Mouse (Mus musculus): ENCODE measurements around the gene Fads1.

DNA sequence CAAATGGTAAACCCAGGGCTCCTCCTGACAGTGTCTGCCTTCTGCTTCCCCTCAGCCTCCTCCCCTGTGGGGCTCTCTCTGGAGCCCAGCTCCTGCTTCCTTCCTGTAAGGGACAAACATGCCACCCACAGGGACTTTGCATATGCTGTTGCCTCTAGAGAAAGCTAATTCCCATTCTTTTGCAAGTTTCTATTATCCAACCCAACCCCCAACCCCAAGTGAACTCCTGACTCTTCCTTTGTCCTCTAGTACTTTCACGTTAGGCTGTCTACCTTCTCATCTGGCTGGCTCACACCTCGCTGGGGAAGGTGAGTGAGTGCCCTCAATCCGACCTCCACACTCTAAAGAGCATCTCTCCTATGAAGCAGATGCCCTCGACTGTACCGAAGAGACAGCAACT is 49.2 kb downstream of the Fads1 start:
- TF ChIP-seq CTCF (IDR thresholded peaks at IDR 0.05), result no peak
- TF ChIP-seq EP300 (IDR thresholded peaks at IDR 0.05), result no peak
